Mouse (Mus musculus) left cerebral cortex, adult 8-10 months (tissue): ENCODE results near the gene Mlph. TPM values are rescaled to one million over a fixed set of nuclear protein-coding genes. Genes with fewer than 3 reads are reported as not detected.

Experiments
- total RNA-seq, 4 experiments: library from RNA; stranded (reverse); gene quantifications; 2 replicates each; pipeline ENCODE4 v1.2.4; 2022

Gene Mlph
- total RNA-seq, 4 experiments from 2014 or later, result 1.8 to 4.0 (median 2.7) TPM

Other genes with a start within 250 kb of the Mlph start
- 1 to 10 TPM; 5.9 to 9.2 (median 7.0) TPM for gene Col6a3, start 71.1 kb upstream of the Mlph start, total RNA-seq
- not detected for gene Prlh, start 38.0 kb downstream of the Mlph start, total RNA-seq
- under 1 TPM in 1 of 4 experiments, not detected in 3; 0.59 TPM for gene Rab17, start 54.6 kb downstream of the Mlph start, total RNA-seq
- gene Lrrfip1, start 83.7 kb downstream of the Mlph start, total RNA-seq, result 10 to 100 TPM; 56.4 to 65.5 (median 60.6) TPM
- not detected for gene Rbm44, start 230.0 kb downstream of the Mlph start, total RNA-seq